ENCODE assay signal across 22 mouse cellular contexts in genomic region chr12:74303418-74304294, GRCm38 (mm10). TPM values are rescaled to one million over a fixed set of nuclear protein-coding genes. Genes with fewer than 3 reads are reported as not detected.
A peak's percentile ranks its signal among the peaks of the same experiment; 100 is the strongest.
DNase-seq lines count a peak whose midpoint lies in the region; ATAC-seq and TF ChIP-seq lines count a peak whose summit lies in the region.
"Had no signal": no experiment of that assay in that cellular context is flagged by ENCODE, and none has a peak within 500 bp of the region (broad histone marks: within the 10 kb centered on the region; RNA-seq: fewer than 3 reads in every experiment).

No protein-coding gene starts in this region.

- H3K9ac ChIP-seq in forebrain, embryonic 14.5 days (ENCODE audit: low read length): no peak overlapping the region
- no peak overlapping the region for H3K9ac ChIP-seq in forebrain, embryonic 11.5 days (ENCODE audit: low read length)
- H3K9ac ChIP-seq: embryonic facial prominence, embryonic 15.5 days; hindbrain, embryonic 13.5 days had no signal

- ATAC-seq in forebrain, embryonic 14.5 days: peak; percentile 67
- ATAC-seq in forebrain, embryonic 11.5 days (replicated peaks; ENCODE audit: low FRiP score): no peak
- no peak for ATAC-seq in megakaryocyte, adult 5-6 weeks (ENCODE audit: poor library complexity, severe bottlenecking)
- ATAC-seq: intestine, postnatal 0 days had no signal

- H3K4me1 ChIP-seq in forebrain, embryonic 14.5 days (ENCODE audit: control insufficient read depth, insufficient read depth, low read length): peaks cover 8% of the 10 kb centered on the region; the same call in 1 of the 2 replicates
- H3K4me1 ChIP-seq in forebrain, embryonic 11.5 days (replicated peaks; ENCODE audit: control insufficient read depth, insufficient read depth, low read length): no peaks in the 10 kb centered on the region

- DNase-seq in forebrain, embryonic 14.5 days (ENCODE audit: low spot score): peak; percentile 74
- DNase-seq in forebrain, embryonic 11.5 days (ENCODE audit: low spot score): no peak
- DNase-seq in left cerebral cortex, adult 2 months (ENCODE audit: extremely low spot score in 1 of 2, low spot score in 2 of 2): no peak
- no peak for DNase-seq in left cerebral cortex, postnatal 36 days (ENCODE audit: low spot score in 2 of 2)
- DNase-seq in brain, embryonic 14.5 days (ENCODE audit: low read depth): peak; percentile 71
- peak; percentile 66 for DNase-seq in layer of hippocampus, adult 9-11 months
- DNase-seq: adrenal gland, postnatal 10 days; kidney, postnatal 14 days; lung, postnatal 36 days had no signal

- TF ChIP-seq CTCF in left cerebral cortex, adult 2 months (IDR thresholded peaks at IDR 0.05): no peak; the same call in none of the 2 replicates
- TF ChIP-seq CTCF in brain, embryonic 14.5 days (IDR thresholded peaks at IDR 0.05; ENCODE audit: borderline replicate concordance, extremely low read depth, insufficient read depth, insufficient read length): no peak

- 63% methylated on average over 9 of the region's 9 CpGs for WGBS in forebrain, embryonic 14.5 days
- 75% methylated on average over 9 of the region's 9 CpGs for WGBS in forebrain, embryonic 11.5 days

- no peak overlapping the region for H3K4me3 ChIP-seq in forebrain, embryonic 14.5 days (ENCODE audit: low read depth, low read length)
- H3K4me3 ChIP-seq in forebrain, embryonic 11.5 days (ENCODE audit: low read depth, low read length): no peak overlapping the region
- H3K4me3 ChIP-seq in left cerebral cortex, adult 2 months: no peak overlapping the region
- H3K4me3 ChIP-seq: embryonic facial prominence, embryonic 15.5 days; hindbrain, embryonic 13.5 days had no signal

- intact Hi-C loops in left cerebral cortex, adult 2 months (cut with DNase I): no loop called here
- intact Hi-C loops in left cerebral cortex, postnatal 36 days (cut with DNase I): no loop called here

- no peak for TF ChIP-seq POLR2A in brain, embryonic 14.5 days (IDR thresholded peaks at IDR 0.05; ENCODE audit: borderline replicate concordance, extremely low read depth, insufficient read depth, insufficient read length, poor library complexity, severe bottlenecking)

- H3K9me3 ChIP-seq in forebrain, embryonic 14.5 days (replicated peaks; ENCODE audit: control insufficient read depth, low read length): no peaks in the 10 kb centered on the region
- no peaks in the 10 kb centered on the region for H3K9me3 ChIP-seq in forebrain, embryonic 11.5 days (ENCODE audit: control insufficient read depth, low read length)
- H3K9me3 ChIP-seq: embryonic facial prominence, embryonic 15.5 days; hindbrain, embryonic 13.5 days had no signal

- no peaks in the 10 kb centered on the region for H3K36me3 ChIP-seq in forebrain, embryonic 14.5 days (ENCODE audit: control insufficient read depth, insufficient read depth, low read length)
- H3K36me3 ChIP-seq in forebrain, embryonic 11.5 days (ENCODE audit: control insufficient read depth, insufficient read depth, low read length): no peaks in the 10 kb centered on the region
- H3K36me3 ChIP-seq: embryonic facial prominence, embryonic 15.5 days; G1E; hindbrain, embryonic 13.5 days had no signal

- H3K27ac ChIP-seq in forebrain, embryonic 14.5 days (ENCODE audit: low read depth, low read length): no peak overlapping the region
- no peak overlapping the region for H3K27ac ChIP-seq in forebrain, embryonic 11.5 days (ENCODE audit: low read depth, low read length)
- H3K27ac ChIP-seq in left cerebral cortex, adult 2 months: peak overlapping the region; percentile 41; the same call in 1 of the 2 replicates
- H3K27ac ChIP-seq: embryonic facial prominence, embryonic 15.5 days; hindbrain, embryonic 13.5 days had no signal

- no peaks in the 10 kb centered on the region for H3K27me3 ChIP-seq in forebrain, embryonic 14.5 days (replicated peaks; ENCODE audit: control insufficient read depth, insufficient read depth, low read length)
- H3K27me3 ChIP-seq in forebrain, embryonic 11.5 days (ENCODE audit: control insufficient read depth, insufficient read depth, low read length): no peaks in the 10 kb centered on the region
- H3K27me3 ChIP-seq: embryonic facial prominence, embryonic 15.5 days; hindbrain, embryonic 13.5 days had no signal

- H3K4me2 ChIP-seq in forebrain, embryonic 14.5 days (ENCODE audit: low read length): no peak overlapping the region
- no peak overlapping the region for H3K4me2 ChIP-seq in forebrain, embryonic 11.5 days (ENCODE audit: low read depth, low read length, severe bottlenecking)
- H3K4me2 ChIP-seq: embryonic facial prominence, embryonic 15.5 days; hindbrain, embryonic 13.5 days; midbrain, embryonic 11.5 days had no signal

RNA-seq across cellular contexts. Expression of gene Gm11042, which starts 12.5 kb away (rescaled TPM):
- not detected in 2 replicates for polyA plus RNA-seq in forebrain, embryonic 14.5 days (2014; fragmentation: Nextera tagmentation; extraction: Ambion mirVana)
- polyA plus RNA-seq in forebrain, embryonic 11.5 days (2014; fragmentation: Nextera tagmentation; extraction: Ambion mirVana): not detected in 2 replicates
- total RNA-seq in left cerebral cortex, adult 2 months (2021): not detected
- total RNA-seq in left cerebral cortex, postnatal 36 days (2021): not detected
- not detected in 2 replicates for polyA plus RNA-seq in brain, embryonic 14.5 days (2012; rRNA removed)
- not detected in 2 replicates for total RNA-seq in megakaryocyte, adult 5-6 weeks (2015)
- not detected in 2 replicates for total RNA-seq in megakaryocyte, adult 5-6 weeks (2017)
- total RNA-seq: adrenal gland, postnatal 10 days; G1E; granulocyte monocyte progenitor cell, adult 5-6 weeks; left cerebral cortex, adult 8-10 months had no signal
- polyA plus RNA-seq: cortical plate, adult 2 months; embryonic facial prominence, embryonic 15.5 days; G1E; heart, postnatal 0 days; hindbrain, embryonic 13.5 days; intestine, postnatal 0 days; limb, embryonic 14.5 days; liver, embryonic 16.5 days; midbrain, embryonic 11.5 days; urinary bladder, adult 2 months had no signal

Comparison
In these comparisons a context has a peak if more than half of its experiments do, and no peak if none do; other contexts are left out.
1. DNase-seq: peak in forebrain, embryonic 14.5 days (single experiment), brain, embryonic 14.5 days (single experiment) and layer of hippocampus, adult 9-11 months (single experiment); none in forebrain, embryonic 11.5 days (single experiment), left cerebral cortex, adult 2 months (0 of 2) and left cerebral cortex, postnatal 36 days (0 of 2).